Mouse (Mus musculus): ENCODE measurements at regions not wholly inside any gene's neighbourhood (a gene's known extent, or its start where the extent isn't known, plus 50 kb on each side); places are given as distances from the start of the nearest gene placed in this dataset.

- no peak for ATAC-seq (ENCODE audit: low TSS enrichment)
These were observed 68.4 kb upstream of the Tpm1 start for GRCm38 (mm10) chr9:67117639-67118038.

- no peak for ATAC-seq (ENCODE audit: low TSS enrichment)
These were observed 66.8 kb upstream of the Tpm1 start for GRCm38 (mm10) chr9:67115991-67116390.

DNA sequence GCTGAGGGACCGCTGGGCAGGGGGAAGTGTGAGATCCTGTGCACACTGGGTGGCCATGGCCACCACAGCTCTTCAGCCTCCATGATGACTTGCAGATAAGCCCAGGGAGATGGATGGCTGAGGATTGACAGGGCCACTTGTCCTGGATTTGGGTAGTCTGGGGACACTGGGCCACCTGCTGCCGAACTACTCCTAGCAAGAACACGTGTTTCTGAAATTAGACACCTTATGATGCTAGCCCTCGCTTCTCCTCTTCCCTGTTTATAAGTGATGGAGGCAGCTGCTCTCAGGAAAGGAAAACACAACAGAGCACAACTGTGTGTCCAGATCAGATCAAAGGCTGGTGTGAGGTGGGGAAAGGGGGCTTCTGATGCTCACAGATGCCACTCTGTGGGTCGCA lies 64.9 kb upstream of the Tpm1 start:
- no peak for ATAC-seq (ENCODE audit: low TSS enrichment)

DNA sequence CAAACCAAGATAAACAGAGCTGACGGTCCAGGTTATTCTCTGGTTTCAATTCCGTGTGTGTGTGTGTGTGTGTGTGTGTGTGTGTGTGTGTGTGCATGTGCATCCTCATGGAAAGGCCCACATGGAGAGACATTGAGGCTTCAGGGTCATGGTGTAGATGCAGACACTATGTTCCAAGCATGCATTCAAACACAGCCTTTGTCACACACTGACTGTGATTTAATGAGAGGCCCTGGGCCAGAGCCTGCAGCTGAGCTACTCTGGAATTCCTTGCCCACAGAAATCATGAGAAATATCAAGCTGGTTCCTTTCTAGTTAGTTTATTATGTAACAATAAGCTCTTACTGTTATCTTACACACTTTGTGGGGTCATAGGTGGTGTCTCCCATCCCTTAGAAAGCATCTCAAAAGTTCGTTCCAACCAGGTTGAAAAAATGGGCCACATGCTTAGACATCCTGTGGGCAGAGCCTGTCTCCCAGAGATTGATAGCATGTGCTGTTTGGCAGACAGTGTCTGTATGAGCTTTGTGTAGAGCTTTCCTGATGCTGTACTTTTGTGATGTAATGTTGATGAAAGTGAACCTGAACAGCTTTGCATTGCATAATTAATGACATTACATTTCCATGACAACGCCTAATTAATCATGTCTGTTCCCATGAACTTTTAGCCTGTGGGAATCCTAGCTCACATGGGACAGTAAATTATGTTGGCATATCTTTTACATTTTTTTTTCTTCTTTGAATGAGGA lies 62.8 kb upstream of the Tpm1 start:
- ATAC-seq (ENCODE audit: low TSS enrichment): no peak

GRCm38 (mm10) chr9:67107938-67108337 lies 58.7 kb upstream of the Tpm1 start:
- ATAC-seq (ENCODE audit: low TSS enrichment): no peak

DNA sequence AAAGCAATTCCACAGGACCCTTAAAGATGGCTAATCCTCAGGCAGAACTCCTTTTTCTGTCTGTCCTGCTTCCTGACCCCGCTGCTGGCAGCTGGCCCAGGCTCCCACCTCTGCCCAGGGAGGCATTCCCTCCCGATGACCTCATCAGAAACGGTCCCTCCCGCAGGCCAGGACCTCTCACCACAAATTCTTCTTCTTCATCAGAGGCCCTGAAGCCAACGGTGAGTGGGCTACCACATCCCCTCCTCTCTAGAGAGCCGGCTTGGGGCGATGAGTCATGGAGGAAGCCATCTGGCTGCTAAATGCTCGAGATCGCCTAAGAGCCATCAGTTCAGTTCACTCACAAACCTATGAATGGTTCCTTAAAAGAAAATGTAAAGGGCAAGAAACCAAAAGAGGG lies 56.7 kb upstream of the Tpm1 start:
- ATAC-seq (ENCODE audit: low TSS enrichment): no peak

GRCm38 (mm10) chr9:67105216-67105615 lies 56.0 kb upstream of the Tpm1 start:
- ATAC-seq (ENCODE audit: low TSS enrichment): no peak

- no peak for ATAC-seq (ENCODE audit: low TSS enrichment)
These were observed 55.4 kb upstream of the Tpm1 start for GRCm38 (mm10) chr9:67104616-67105015.

- ATAC-seq (ENCODE audit: low TSS enrichment): no peak
These were observed 53.4 kb upstream of the Tpm1 start for GRCm38 (mm10) chr9:67102578-67102977.

DNA sequence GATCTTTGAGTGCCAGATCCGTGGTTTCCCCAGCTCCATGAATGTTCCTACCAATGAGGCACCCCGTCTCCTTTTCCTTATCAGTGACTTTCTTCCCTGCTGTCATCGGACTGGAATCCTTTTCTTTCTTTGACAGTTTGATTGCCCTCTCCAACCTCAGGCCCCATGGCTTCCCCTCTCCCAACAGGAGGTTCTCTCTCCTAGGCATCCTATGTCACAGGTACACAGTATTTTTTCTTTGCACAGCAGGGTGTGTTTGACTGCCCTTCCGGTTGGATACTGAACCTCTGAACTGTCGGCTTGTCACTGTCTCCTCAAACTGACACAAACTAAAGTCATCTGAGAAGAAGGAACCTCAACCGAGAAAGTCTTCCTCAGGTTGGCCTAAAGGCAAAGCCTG lies 50.3 kb upstream of the Tpm1 start:
- ATAC-seq (ENCODE audit: low TSS enrichment): no peak
